Mouse (Mus musculus) T-cell, adult 2 months (primary cell): ENCODE data around the gene Gtpbp2.

Experiments used
- DNase-seq: peaks from one replicate; pipeline ENCODE4 v3.0.0; 2022; ENCODE audit warnings: low spot score

The Gtpbp2 gene

DNA sequence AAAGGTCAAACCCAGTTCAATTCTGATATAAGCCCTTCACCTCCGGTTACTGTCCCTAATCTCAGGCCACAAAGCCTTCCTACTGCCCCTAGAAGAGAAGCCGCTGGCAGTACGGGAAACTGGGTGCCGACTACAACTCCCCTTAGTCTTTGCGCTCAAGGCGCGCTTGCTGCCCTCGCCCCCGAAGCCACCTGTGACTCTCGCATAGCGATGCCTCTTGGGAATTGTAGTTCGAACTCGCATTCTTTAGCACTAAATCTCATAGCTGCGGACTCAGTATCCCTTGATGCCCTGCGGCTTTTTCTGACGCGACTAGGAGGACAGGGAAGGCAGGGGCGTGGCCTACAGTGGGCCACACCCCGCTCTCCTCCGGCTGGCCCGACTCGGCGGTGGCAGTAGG, at the start of gene Gtpbp2:
TSS of gene Gtpbp2 (plus strand) at position 347 of the 400 bp plus-strand sequence.
- peak; percentile 98 for DNase-seq

DNA sequence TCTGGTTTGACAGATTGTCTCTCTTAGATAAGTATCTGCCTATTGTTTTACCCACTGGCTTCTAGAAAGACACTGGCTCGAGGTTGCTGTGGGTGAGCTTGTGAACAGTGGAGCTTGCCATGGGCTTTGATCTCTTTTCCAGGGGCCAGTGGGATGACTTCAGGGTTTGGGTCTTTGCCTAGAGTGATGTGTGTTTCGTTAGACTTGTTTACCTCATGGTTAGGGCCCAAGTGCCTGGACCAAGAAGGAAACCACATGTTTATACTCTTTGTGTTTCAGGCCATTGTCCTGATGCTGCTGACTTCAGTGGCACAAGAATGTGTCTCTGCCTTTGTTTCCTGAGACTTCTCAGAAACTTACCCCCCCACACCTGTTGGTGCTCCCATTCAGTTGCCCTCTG, 45.3 kb upstream of the Gtpbp2 start:
- DNase-seq: no peak

DNA sequence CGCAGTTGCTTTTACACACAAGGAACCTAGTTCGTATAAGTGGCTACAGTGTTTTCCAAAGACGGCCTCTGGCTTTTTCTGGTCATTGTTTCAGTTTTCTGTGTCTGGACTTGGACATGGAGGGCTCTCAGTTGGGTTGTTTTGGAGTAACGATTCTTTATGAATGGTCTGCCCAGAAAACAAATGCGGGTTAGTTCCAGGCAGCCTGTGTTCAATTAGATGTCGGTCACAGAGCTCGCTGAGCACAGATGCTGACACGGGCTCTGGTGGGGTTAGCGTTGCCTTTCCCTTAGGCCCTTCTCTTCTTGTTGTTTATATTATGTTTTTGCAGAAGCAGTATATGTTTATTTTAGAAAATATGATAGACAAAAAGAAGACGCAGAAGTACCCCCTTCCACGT, 44.7 kb upstream of the Gtpbp2 start:
- no peak for DNase-seq

DNA sequence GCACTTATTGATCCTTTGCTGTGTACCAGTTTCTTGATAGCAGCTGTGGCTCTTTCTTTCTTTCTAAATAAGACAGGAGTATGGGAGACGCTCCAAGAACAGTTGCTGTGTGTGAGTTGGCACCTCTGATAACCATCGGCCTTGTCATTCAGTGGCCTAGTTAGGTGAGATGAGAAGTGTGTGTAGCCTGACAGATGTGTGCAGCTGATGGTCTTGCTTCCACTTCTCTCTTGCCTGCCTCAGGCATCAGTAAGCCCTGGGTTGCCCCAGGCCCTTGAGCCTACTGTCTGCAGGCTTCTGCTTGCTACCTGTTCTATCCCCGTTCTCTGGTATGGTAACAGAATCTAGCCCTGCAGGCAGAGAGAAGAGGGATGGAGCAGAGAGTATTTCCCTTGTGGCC, 44.0 kb upstream of the Gtpbp2 start:
- DNase-seq: no peak

DNA sequence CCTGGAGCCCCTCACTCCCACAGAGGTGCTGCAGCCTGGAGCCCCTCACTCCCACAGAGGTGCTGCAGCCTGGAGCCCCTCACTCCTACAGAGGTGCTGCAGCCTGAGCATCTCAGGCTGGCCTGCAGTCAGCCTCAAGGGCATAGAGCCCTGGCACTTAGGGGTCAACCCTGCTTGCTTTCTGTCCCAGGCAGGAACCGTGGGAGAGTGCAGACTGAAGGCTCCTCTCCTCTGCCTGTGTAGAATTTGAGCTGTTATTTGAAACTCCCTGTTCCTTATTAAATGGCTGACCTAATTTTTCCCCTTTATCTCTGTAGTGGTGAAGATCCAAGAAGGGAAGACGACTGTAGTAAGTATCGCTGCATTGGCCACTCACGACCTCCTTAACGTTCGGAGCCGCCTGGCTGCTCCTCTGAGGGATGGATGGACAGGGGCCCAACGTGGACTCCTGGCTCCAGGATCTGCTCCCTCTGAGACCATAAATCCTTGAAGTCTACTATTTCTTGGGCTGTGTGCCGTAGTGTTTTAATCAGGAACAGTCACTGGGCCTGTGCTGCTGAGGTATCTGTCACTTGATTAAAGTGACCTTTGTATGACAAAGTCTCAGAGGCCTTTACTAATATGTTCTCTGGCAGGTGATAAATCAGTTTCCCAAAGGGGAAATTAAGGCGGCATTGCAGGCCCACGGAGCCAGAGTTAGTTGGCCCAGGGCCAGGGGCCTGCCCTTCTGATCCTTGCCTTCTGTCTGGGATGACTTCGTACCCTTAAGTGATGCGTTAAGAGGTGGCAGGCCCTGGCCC, 43.0 kb upstream of the Gtpbp2 start:
- no peak for DNase-seq

DNA sequence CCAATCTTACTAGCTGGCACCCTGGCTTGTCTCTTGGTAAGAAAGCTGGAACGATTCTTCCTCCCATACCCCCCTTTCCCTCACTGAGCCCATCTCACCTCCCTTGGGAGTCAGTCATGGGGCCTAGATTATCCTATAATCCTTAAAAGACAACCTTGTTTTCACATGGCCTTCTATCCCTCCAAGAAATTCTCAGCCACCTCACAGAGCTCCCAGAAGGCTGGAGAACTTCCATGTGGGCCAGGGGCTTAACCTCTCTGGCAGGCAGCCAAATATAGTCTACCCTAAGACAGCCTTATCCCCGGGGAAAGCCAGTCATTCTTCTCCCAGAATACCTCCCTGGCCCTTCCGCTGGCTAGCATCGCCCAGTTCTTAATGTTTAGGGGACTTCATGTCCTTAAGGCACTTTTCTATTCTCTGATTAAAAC, 42.4 kb upstream of the Gtpbp2 start:
- DNase-seq: no peak

DNA sequence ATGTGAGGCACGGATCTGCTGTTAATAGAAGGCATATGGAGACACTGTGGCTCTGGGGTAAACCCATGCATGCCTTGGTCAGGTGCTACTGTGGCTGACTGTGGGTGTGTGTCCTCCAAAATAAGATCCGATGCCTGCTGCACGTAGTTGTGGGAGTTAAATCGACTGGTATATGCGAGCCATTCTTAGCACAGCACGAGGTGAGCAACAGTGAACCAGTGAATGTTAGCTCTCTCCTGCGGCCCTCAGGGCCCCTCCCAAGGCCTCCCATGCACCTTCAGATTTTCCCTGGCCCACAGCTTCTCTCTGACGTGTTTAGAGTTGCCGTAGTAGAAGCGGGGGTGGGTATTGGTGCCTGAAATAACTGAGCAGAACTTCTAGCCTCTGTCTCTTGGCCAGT, 41.2 kb upstream of the Gtpbp2 start:
- no peak for DNase-seq

DNA sequence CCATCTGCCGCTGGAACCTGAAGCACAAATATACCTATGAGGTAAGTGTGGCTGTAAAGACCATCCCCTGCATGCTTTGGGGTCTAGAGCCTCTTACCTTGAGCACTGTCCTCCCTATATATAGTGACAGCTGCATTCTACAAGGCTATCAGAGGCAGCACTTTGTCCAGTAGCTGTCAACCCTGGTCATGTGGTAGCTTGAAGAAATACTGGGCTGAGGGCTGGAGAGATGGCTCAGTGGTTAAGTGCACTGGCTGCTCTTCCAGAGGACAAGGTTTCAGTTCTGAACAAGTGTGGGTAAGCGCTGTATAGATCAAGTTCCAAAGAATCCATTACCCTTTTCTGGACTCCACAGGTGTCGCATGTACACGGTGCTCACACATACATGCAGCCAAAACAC, 38.0 kb upstream of the Gtpbp2 start:
- DNase-seq: no peak

DNA sequence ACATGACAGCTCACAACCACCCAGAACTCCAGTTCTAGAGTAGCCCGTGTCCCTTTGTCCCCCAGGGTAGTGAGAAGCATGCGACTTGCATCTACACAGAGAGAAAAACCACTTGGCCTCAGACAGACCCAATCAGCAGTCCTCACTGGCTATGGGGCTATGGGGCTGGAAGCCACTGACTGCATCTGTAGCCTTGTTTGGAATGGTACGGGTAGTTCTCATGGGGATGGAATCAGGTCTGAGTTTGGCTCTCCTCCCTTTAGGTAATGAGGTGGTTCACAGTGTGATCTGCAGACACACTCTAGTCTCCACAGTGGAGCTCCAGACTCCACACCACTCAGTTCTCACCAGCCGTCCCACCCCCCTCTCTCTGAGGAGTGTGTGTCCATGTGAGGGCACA, 37.5 kb upstream of the Gtpbp2 start:
- DNase-seq: no peak

DNA sequence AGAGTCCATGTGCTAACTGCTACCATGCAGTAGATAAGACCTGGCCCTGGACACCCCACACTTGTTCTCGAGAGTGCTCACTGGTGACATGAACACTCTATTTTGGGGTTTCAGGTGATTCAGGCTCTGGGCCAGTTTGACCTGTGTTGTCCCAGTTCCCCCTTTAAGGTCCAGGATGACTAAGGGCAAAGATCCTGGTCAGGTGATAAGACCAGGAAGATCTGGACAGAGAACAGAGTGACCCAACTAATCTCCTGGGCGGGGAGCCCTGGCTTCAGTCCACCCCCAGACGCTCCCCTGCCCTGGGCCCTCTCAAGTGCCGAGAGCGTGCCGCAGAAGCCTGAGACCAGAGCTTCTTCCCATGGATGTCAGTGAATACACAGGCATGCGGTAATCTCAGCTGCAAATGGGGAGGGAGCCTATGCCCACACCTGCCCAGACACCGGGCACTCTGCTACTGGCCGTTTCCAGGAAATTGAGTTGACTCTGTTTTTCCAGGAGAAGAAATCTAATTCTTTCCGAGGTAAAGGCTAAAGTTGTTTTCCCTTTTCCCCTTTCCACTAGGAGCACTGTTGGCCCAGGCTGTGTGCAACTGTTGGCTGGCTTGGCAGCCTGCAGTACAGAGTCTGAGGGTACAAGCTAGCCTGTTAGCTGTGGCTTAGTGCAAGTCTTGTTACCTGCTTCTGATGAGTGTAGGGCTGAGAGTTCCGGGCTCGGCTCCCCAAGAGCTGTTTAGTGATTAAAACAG, 36.7 kb upstream of the Gtpbp2 start:
- no peak for DNase-seq

DNA sequence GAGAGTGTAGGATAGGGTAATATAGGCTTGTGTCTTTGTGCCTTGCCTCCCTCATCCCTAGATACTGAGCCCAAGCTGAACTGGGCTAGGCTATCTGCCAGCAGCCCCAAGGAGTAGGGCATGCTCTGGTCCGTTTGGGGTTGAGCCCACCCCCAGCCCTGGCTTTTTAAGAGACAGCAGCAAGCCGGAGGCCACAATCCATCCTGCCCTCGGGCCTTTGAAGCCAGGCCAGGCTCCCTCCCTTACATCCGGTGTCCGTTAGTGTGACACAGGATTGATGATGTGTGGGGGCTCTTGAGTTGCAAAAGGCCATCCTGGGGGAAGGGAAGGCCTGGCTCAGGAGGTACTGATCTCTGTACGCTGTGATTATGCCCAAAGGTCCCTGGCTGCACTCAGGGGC, 34.2 kb upstream of the Gtpbp2 start:
- DNase-seq: no peak

DNA sequence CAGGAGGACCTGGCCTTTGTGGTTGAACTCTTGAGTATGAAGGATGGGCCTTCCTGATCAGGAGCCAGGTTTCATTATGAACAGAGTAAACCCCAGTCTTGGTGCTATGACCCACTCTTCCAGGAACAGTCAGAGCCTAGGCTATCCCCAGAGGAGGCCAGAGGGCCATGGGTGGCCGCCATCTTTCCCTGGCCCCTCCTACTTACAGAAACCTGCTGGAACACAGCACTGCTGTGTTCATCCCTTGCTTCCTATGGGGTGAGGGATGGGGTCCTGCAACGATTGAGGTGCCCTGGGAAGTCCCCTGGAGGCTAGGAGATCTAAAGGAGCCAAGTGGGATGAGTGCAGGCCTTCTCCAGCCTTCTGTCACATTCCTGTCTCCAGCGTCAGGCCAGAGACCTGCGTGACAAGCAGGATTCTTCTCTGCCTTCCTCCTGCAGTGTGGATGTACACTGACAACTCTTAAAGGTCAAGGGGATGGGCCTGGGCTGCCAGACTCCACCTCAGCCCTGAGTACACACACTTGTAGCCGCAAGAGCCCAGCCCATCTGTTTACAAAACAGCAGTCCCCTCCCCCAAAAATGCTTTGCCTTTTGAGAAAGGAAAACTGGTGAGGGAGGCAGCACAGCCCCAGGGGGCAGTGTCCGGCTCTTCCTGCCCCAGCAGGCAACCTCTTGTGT, 32.9 kb upstream of the Gtpbp2 start:
- no peak for DNase-seq

DNA sequence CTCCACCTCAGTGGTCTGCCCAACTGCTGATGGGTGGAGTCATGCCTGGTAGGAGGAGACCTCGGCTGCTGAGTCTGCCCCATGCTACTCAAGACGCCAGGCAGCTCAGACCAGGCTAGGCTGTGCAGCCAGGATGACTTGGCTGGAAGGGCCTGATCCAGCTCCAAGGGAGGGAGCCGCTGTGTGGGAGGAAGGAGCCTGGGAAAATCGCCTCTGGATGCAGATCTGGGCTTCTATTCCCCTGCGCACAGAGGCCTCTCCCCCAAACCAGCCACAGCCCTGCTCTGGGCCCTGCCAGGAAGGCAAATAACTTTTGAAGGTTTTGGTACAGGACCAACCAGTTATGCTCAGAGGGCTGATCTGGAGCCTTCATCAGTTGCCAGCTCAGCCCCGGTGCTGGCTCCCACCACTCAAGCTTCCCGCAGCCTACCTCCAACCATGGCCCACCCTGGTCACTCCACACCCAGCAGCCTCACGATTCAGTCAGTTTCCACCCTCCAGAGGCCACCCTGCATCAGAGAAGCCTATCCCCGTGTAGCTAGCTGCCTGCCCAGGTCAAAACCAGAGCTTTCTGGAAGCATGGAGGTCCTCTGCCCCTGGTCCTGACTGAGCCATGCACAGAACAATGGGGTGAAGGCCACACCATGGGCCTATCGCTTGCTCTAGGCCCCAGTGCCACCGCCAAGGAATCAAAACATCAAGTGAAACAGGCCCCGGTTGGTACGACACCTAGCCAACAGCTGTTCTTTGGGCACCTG, 30.9 kb upstream of the Gtpbp2 start:
- DNase-seq: no peak

DNA sequence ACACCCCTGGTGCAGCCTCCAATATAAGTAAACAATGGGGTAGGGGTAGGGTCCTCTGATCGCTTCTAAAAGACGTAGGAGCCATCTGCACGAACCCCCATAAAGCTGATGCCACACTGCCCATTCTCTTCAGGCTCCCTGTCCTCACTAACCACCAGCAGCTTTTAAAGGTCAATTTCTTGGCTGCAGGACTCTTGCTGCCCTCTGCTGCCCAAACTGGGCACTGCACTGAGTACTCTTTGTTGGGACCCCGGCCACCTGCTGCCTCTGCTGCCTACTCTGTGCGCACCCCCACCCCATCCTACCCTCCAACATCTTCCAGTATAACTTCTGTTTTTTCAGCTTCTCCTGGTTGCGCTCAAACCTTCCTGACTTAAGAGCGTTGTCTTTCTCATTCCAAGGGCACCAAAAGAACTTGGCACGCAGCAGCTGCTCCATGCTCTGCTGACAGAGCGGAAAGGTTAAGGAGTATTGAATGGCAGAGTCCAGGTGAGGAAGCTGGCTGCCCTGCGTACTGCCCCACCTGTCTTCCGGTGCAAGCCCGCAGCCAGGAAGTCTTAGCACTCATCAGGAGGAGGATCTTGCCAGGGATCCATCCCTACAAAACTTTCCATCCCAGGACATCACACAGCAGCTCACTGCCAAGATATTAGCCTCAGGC, 28.6 kb upstream of the Gtpbp2 start:
- peak; percentile 35 for DNase-seq

DNA sequence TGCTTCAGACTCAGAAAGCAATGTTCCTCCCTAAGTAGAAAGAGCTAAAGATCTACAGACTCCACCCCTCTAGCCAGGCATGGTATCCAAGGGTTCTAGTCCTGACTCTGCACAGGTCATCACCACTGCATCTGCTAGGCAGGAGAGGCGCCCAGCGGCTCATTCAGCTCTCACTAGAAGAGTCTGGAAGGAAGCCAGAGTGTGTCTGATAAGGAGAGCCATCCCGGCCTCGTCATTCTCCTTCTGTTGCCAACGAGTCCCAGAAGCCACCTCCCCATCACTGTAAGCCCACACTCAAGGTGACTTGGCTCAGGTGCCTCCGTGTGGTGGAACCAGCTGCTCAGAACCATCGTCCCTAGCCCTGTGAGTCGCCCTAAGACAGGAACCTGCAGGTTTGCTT, 28.0 kb upstream of the Gtpbp2 start:
- no peak for DNase-seq

DNA sequence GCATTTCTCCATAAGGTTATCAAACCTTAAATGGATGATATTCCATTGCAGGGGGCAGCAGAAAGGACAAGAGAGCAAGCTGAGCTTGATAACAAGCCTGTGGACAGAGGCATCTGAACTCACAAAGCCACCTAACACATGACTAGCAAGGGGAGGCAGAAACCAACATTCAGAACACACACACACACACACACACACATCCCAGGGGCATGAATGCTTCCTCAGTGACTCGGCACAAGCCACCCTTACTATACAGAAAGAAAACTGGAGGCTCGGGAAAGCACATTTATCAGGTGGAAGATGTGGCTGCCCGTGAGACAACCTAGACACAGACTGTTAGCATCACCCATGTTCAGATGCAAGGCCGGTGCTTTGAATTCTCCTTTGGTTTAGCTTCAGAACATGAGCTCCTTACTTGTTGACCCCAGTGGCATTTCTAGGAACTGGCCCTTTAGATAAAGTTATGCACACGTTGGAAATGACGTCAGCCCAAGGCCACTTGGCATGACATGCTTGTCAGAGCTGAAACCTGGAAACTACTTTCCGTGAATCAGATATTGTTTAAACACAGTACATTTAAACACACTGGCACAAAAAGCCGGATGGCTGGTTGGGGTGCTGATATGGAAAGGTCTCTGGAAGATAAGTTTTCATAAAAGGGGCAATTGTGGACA, 22.1 kb upstream of the Gtpbp2 start:
- DNase-seq: no peak

DNA sequence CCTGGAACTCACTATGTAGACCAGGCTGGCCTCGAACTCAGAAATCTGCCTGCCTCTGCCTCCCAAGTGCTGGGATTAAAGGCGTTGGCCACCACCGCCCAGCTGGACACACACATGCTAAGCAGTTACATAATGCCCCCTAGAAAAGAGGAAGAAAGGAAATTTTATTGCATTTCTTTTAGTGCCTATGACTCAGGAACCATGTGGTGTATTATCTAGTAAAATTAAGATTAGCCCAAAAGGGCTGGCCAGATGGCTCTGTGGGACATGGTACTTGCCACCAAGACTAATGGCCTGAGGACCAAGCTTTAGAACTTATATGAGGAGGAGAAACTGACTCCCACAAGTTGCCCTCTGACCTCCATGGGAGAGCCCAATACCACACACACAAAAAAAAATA, 21.0 kb upstream of the Gtpbp2 start:
- no peak for DNase-seq

DNA sequence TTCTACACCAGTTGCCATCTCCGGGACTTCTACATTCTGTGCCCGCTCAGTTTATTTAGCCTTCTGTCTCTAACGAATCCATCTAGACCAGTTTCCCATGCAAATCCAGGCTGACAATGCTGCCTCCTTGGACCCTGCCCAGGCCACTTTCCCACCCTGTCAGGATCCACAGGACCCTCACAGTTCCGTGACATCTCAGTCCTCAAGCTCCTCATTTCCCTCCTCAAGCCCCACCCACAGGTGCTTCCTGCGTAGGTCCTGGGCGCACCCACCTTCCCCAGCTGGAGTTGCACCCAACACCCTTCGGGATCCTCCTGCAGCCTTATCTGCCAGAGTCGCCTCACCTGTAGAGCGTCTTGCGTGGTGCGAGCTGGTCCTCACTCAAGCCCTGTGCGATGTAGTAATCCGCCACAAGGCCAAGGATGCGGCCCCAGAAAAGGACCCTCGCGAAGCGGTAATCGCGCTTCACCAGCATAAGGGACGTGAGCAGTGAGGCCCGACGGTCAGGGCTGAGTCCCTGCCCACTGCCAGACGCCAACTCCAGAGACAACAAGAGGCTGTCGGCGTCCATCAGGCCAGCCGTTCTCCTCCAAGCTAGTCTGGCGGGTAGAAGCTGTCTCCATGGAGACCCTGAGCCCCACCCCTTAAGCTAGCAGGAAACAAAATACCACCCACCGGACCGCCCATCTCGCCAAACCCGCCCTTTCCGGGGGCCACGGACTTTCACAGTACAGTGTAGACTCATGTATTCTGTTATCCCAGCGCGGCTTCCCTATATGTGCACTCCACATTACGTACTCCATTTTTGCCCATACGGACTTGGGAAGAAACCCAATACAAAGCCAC, 17.0 kb upstream of the Gtpbp2 start, which contains the start of gene Rsph9:
TSS of gene Rsph9 (minus strand) at position 639 of the 846 bp plus-strand sequence.
- peak; percentile 73 for DNase-seq

DNA sequence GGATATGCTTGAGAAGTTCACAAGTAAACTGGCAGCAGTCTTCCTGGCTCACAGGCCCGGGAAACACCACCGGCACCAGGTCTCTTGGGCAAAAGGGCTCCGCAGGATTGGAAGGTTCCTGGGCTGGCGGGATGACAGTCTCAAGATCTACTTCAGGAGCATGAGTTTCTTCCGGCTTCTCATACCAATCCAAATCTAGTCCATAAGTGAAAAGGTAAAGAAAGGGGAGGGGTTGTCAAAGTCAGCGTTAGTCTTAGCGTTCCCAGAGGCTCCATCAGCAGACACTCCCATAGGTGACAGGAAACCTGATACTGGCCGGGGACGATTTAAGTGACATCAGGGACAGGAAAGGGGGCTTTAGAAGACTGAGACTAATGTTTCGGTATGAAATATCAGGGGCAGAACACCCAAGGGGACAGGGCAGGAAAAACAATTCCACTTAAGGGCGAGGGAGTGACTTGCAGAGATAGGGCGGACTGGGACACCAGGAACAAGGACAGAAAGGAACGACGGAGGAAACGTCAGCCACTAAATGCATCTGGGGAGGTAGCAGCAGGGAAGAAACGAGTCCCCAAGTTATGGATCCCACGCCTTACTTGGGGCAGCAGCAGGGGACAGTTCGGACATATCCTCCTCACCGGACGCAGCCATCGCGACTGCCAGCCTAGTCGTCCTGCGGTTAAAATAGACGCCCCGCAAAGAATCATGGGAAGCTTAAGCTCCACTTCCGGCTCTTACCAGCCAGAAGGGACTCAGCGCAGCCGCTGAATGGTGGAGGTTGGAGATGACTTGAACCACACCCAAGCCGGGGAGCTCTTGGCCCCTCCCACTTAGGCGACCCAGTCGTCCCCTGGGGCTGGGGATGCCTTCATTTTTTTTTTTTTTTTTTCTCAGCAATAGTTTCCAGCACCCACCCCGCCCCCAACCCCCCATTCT, 7.7 kb upstream of the Gtpbp2 start, which contains the start of gene Mad2l1bp:
TSS of gene Mad2l1bp (minus strand) at position 707 of the 936 bp plus-strand sequence.
- peak; percentile 90 for DNase-seq
